Mouse (Mus musculus): ENCODE results near the gene Caln1. TPM values are rescaled to one million over a fixed set of nuclear protein-coding genes. Genes with fewer than 3 reads are reported as not detected.

The Caln1 gene
- polyA plus RNA-seq, 1 experiment from 2014 or later = 19.7 TPM

DNA sequence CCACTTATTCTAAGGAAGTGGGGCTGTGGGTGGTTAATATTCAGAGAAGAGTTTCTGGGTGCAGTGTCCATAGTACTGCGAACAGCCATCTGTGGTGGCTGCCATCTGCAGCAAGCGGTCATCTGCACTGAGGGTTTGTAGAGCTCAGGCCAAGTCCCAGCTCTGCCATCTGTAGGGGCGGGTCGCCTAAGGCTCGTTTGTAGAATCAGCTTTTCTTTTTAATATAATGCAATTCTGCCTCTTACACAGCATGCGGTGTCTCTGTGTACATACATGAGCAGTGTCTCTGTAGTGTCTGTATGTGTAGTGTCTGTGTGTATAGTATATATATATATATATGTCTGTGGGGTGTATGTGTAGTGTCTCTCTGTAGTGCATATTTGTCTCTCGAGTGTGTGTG is 35.7 kb upstream of the Caln1 start:
- 75% methylated on average over 7 of the region's 7 CpGs for WGBS
- Histone ChIP-seq H3K4me1 (replicated peaks; ENCODE audit: control insufficient read depth, insufficient read depth, low read length) (no peaks in the 10 kb centered on the region), H3K4me3 (replicated peaks; ENCODE audit: low read length) (no peak overlapping the region), H3K9me3 (ENCODE audit: control insufficient read depth, low read length) (no peaks in the 10 kb centered on the region), H3K27me3 (ENCODE audit: control insufficient read depth, insufficient read depth, low read length) (no peaks in the 10 kb centered on the region), H3K9ac (no peak overlapping the region), H3K27ac (no peak overlapping the region), H3K4me2 (replicated peaks) (no peak overlapping the region), H3K36me3 (replicated peaks; ENCODE audit: control insufficient read depth, insufficient read depth) (peaks cover 31% of the 10 kb centered on the region)
- DNase-seq (ENCODE audit: low spot score) = no peak
- no peak for ATAC-seq (ENCODE audit: low FRiP score)

DNA sequence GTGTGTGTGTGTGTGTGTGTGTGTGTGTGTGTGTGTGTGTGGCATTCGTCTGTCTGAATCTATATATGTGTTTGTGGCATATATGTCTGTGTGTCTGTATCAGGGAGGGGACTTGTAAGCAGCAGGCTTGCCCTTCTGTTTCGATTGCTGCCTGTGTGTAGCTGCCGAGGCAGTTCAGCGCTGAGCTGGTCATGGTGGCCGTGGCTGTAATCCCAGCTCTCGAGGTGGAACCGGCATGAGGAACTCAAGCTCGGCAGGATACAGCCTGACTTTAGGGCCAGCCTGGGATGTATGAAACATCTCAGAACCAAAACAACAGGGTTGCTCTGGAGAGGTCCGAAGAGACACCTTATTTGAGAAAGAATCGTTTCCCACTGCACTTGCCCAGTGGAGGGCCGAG is 35.3 kb upstream of the Caln1 start:
- no peak overlapping the region for H3K4me3 ChIP-seq (replicated peaks; ENCODE audit: low read length)
- no peak overlapping the region for H3K4me2 ChIP-seq (replicated peaks)
- no peaks in the 10 kb centered on the region for H3K9me3 ChIP-seq (ENCODE audit: control insufficient read depth, low read length)
- H3K9ac ChIP-seq = no peak overlapping the region
- no peak overlapping the region for H3K27ac ChIP-seq
- H3K27me3 ChIP-seq (ENCODE audit: control insufficient read depth, insufficient read depth, low read length) = no peaks in the 10 kb centered on the region
- ATAC-seq (ENCODE audit: low FRiP score) = no peak
- H3K36me3 ChIP-seq (replicated peaks; ENCODE audit: control insufficient read depth, insufficient read depth) = peaks cover 31% of the 10 kb centered on the region
- no peak for DNase-seq (ENCODE audit: low spot score)
- 89% methylated on average over 11 of the region's 11 CpGs for WGBS
- H3K4me1 ChIP-seq (replicated peaks; ENCODE audit: control insufficient read depth, insufficient read depth, low read length) = no peaks in the 10 kb centered on the region

DNA sequence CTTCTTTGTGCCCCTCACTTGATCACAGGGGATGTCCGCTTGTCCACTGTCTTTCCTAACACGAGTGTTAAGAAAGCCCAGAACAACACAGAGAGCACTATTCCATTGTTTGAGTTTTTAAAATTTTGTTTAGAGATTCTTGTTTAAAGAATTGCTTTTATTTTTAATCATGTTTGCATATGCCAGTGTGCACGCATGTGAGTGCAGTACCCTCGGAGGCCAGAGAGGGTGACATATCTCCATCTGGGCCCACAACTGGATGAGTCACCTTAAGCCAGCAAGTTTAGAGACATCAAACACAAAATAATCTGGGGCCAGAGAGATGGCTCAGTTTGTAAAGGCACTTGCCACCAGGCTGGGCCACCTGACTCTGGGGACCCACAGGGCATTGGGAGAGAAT is 33.8 kb upstream of the Caln1 start:
- no peak for DNase-seq (ENCODE audit: low spot score)
- peaks cover 28% of the 10 kb centered on the region for H3K36me3 ChIP-seq (replicated peaks; ENCODE audit: control insufficient read depth, insufficient read depth)
- no peak overlapping the region for H3K27ac ChIP-seq
- H3K4me1 ChIP-seq (replicated peaks; ENCODE audit: control insufficient read depth, insufficient read depth, low read length) = no peaks in the 10 kb centered on the region
- no peak overlapping the region for H3K4me3 ChIP-seq (replicated peaks; ENCODE audit: low read length)
- no peak for ATAC-seq (ENCODE audit: low FRiP score)
- no peak overlapping the region for H3K9ac ChIP-seq
- no peaks in the 10 kb centered on the region for H3K9me3 ChIP-seq (ENCODE audit: control insufficient read depth, low read length)
- no peak overlapping the region for H3K4me2 ChIP-seq (replicated peaks)
- H3K27me3 ChIP-seq (ENCODE audit: control insufficient read depth, insufficient read depth, low read length) = no peaks in the 10 kb centered on the region
- 99% methylated on average over 4 of the region's 4 CpGs for WGBS

- 96% methylated on average over 15 of the region's 15 CpGs for WGBS
- Histone ChIP-seq H3K36me3 (replicated peaks; ENCODE audit: control insufficient read depth, insufficient read depth) (peaks cover 36% of the 10 kb centered on the region), H3K27me3 (ENCODE audit: control insufficient read depth, insufficient read depth, low read length) (no peaks in the 10 kb centered on the region), H3K27ac (no peak overlapping the region), H3K4me1 (replicated peaks; ENCODE audit: control insufficient read depth, insufficient read depth, low read length) (no peaks in the 10 kb centered on the region), H3K4me2 (replicated peaks) (no peak overlapping the region), H3K9ac (no peak overlapping the region), H3K4me3 (replicated peaks; ENCODE audit: low read length) (no peak overlapping the region), H3K9me3 (ENCODE audit: control insufficient read depth, low read length) (no peaks in the 10 kb centered on the region)
- ATAC-seq (ENCODE audit: low FRiP score) = no peak
- DNase-seq (ENCODE audit: low spot score) = no peak
Measured at GRCm38 (mm10) chr5:130340656-130341055, 28.6 kb upstream of the Caln1 start.

DNA sequence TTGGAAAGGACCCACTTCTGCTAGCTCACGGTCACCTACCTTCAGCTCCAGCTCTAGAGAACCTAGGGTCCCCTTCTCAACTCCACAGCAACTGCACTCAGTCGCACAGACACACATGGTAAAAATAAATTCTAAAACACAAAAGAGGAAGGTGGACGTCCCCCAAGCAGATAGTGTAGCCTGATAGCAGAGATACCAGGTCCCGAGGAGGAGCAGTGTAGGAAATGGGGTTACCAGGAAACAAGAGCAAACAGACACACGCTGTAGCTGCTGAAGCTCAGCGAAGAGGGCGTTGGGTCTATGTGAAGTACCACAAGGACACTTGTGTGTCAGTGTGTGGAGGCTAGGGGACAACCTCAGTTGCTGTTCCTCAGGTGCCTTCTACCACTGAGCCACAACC is 24.3 kb upstream of the Caln1 start:
- Histone ChIP-seq H3K4me3 (replicated peaks; ENCODE audit: low read length) (no peak overlapping the region), H3K4me2 (replicated peaks) (no peak overlapping the region), H3K27ac (no peak overlapping the region), H3K36me3 (replicated peaks; ENCODE audit: control insufficient read depth, insufficient read depth) (peaks cover 19% of the 10 kb centered on the region), H3K27me3 (ENCODE audit: control insufficient read depth, insufficient read depth, low read length) (no peaks in the 10 kb centered on the region), H3K9ac (no peak overlapping the region), H3K4me1 (replicated peaks; ENCODE audit: control insufficient read depth, insufficient read depth, low read length) (no peaks in the 10 kb centered on the region), H3K9me3 (ENCODE audit: control insufficient read depth, low read length) (peaks cover 4% of the 10 kb centered on the region; the same call in 1 of the 2 replicates)
- ATAC-seq (ENCODE audit: low FRiP score) (no peak), DNase-seq (ENCODE audit: low spot score) (no peak)
- 97% methylated on average over 7 of the region's 7 CpGs for WGBS

DNA sequence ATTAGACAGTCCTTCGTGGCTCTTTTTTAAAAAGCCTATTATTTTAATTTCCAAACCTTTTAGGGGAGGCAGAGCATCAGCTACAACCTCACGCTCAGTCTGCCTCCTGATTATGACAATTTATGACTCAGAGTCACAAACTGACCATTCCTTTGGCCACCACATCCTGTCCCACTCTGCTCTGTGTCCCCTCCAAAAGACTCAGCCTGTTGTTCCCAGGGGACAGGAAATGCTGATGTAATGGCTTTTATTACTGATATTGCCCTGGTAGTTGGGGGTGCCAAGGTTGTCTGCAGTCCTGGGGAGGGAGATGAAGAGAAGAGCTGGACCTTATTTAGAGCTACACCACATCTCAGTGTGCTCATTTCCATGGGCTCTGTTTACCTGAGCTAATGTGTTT is 23.4 kb upstream of the Caln1 start:
- DNase-seq (ENCODE audit: low spot score) = no peak
- no peak overlapping the region for H3K4me2 ChIP-seq (replicated peaks)
- WGBS = 91% methylated on average over 2 of the region's 2 CpGs
- H3K4me3 ChIP-seq (replicated peaks; ENCODE audit: low read length) = no peak overlapping the region
- no peak for ATAC-seq (ENCODE audit: low FRiP score)
- no peak overlapping the region for H3K27ac ChIP-seq
- no peaks in the 10 kb centered on the region for H3K4me1 ChIP-seq (replicated peaks; ENCODE audit: control insufficient read depth, insufficient read depth, low read length)
- peaks cover 15% of the 10 kb centered on the region for H3K36me3 ChIP-seq (replicated peaks; ENCODE audit: control insufficient read depth, insufficient read depth)
- peaks cover 4% of the 10 kb centered on the region; the same call in 1 of the 2 replicates for H3K9me3 ChIP-seq (ENCODE audit: control insufficient read depth, low read length)
- no peaks in the 10 kb centered on the region for H3K27me3 ChIP-seq (ENCODE audit: control insufficient read depth, insufficient read depth, low read length)
- H3K9ac ChIP-seq = no peak overlapping the region

GRCm38 (mm10) chr5:130355223-130355622 is 14.0 kb upstream of the Caln1 start:
- no peak overlapping the region for H3K4me2 ChIP-seq (replicated peaks)
- WGBS = 64% methylated on average over 7 of the region's 7 CpGs
- DNase-seq (ENCODE audit: low spot score) (no peak), ATAC-seq (ENCODE audit: low FRiP score) (no peak)
- no peak overlapping the region for H3K4me3 ChIP-seq (replicated peaks; ENCODE audit: low read length)
- no peak overlapping the region for H3K27ac ChIP-seq
- H3K9me3 ChIP-seq (ENCODE audit: control insufficient read depth, low read length) = no peaks in the 10 kb centered on the region
- no peaks in the 10 kb centered on the region for H3K4me1 ChIP-seq (replicated peaks; ENCODE audit: control insufficient read depth, insufficient read depth, low read length)
- H3K36me3 ChIP-seq (replicated peaks; ENCODE audit: control insufficient read depth, insufficient read depth) = no peaks in the 10 kb centered on the region
- no peak overlapping the region for H3K9ac ChIP-seq
- no peaks in the 10 kb centered on the region for H3K27me3 ChIP-seq (ENCODE audit: control insufficient read depth, insufficient read depth, low read length)

GRCm38 (mm10) chr5:130363111-130363510 is 6.1 kb upstream of the Caln1 start:
- WGBS = 53% methylated on average over 4 of the region's 4 CpGs
- H3K4me1 ChIP-seq (replicated peaks; ENCODE audit: control insufficient read depth, insufficient read depth, low read length) = no peaks in the 10 kb centered on the region
- no peak overlapping the region for H3K4me3 ChIP-seq (replicated peaks; ENCODE audit: low read length)
- no peak overlapping the region for H3K27ac ChIP-seq
- H3K9ac ChIP-seq = no peak overlapping the region
- DNase-seq (ENCODE audit: low spot score) (no peak), ATAC-seq (ENCODE audit: low FRiP score) (no peak)
- H3K27me3 ChIP-seq (ENCODE audit: control insufficient read depth, insufficient read depth, low read length) = no peaks in the 10 kb centered on the region
- no peak overlapping the region for H3K4me2 ChIP-seq (replicated peaks)
- H3K9me3 ChIP-seq (ENCODE audit: control insufficient read depth, low read length) = no peaks in the 10 kb centered on the region
- H3K36me3 ChIP-seq (replicated peaks; ENCODE audit: control insufficient read depth, insufficient read depth) = no peaks in the 10 kb centered on the region

DNA sequence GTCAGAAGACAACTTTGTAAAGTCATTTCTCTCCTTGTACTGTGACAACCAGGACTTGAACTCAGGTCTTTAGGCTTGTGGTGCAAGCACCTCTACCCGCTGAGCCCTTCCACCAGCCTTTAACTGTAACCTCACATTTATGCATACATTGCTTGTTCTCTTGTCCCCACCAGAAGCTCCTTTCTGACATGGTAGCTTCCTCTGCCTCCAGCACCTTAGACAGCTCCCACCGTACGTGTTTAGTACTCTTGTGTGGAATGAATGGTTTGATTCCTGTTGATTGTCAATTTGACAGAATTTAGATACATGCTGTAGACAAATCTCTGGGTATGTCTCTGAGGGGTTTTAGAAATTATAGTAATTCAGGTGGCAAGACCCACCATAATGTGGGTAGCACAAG is 5.5 kb upstream of the Caln1 start:
- H3K36me3 ChIP-seq (replicated peaks; ENCODE audit: control insufficient read depth, insufficient read depth) = no peaks in the 10 kb centered on the region
- H3K27ac ChIP-seq = no peak overlapping the region
- ATAC-seq (ENCODE audit: low FRiP score) = no peak
- H3K9me3 ChIP-seq (ENCODE audit: control insufficient read depth, low read length) = no peaks in the 10 kb centered on the region
- no peak overlapping the region for H3K4me3 ChIP-seq (replicated peaks; ENCODE audit: low read length)
- no peaks in the 10 kb centered on the region for H3K27me3 ChIP-seq (ENCODE audit: control insufficient read depth, insufficient read depth, low read length)
- DNase-seq (ENCODE audit: low spot score) = no peak
- H3K4me1 ChIP-seq (replicated peaks; ENCODE audit: control insufficient read depth, insufficient read depth, low read length) = no peaks in the 10 kb centered on the region
- no peak overlapping the region for H3K9ac ChIP-seq
- 52% methylated on average over 3 of the region's 3 CpGs for WGBS
- H3K4me2 ChIP-seq (replicated peaks) = no peak overlapping the region

- H3K9ac ChIP-seq = no peak overlapping the region
- DNase-seq (ENCODE audit: low spot score) (no peak), ATAC-seq (ENCODE audit: low FRiP score) (no peak)
- WGBS = 81% methylated on average over 6 of the region's 6 CpGs
- H3K27me3 ChIP-seq (ENCODE audit: control insufficient read depth, insufficient read depth, low read length) = no peaks in the 10 kb centered on the region
- no peak overlapping the region for H3K27ac ChIP-seq
- no peaks in the 10 kb centered on the region for H3K36me3 ChIP-seq (replicated peaks; ENCODE audit: control insufficient read depth, insufficient read depth)
- no peak overlapping the region for H3K4me2 ChIP-seq (replicated peaks)
- H3K4me1 ChIP-seq (replicated peaks; ENCODE audit: control insufficient read depth, insufficient read depth, low read length) = no peaks in the 10 kb centered on the region
- H3K4me3 ChIP-seq (replicated peaks; ENCODE audit: low read length) = no peak overlapping the region
- H3K9me3 ChIP-seq (ENCODE audit: control insufficient read depth, low read length) = no peaks in the 10 kb centered on the region
Measured at GRCm38 (mm10) chr5:130368236-130368635, 1.0 kb upstream of the Caln1 start.
